Mouse (Mus musculus) myocyte (in vitro differentiated cells): ENCODE measurements around the gene Prss8.

ENCODE experiments used
- TCF12 ChIP-seq: IDR thresholded peaks from one replicate; pipeline ENCODE4 v1.6.1; 2011; ENCODE audit warnings: mild to moderate bottlenecking, control low read depth; ENCODE audit not compliant: poor library complexity, insufficient read depth, severe bottlenecking
- TCF3 ChIP-seq: IDR thresholded peaks from one replicate; pipeline ENCODE4 v1.6.1; 2011; ENCODE audit warnings: low read depth, control low read depth; ENCODE audit not compliant: insufficient read length

DNA sequence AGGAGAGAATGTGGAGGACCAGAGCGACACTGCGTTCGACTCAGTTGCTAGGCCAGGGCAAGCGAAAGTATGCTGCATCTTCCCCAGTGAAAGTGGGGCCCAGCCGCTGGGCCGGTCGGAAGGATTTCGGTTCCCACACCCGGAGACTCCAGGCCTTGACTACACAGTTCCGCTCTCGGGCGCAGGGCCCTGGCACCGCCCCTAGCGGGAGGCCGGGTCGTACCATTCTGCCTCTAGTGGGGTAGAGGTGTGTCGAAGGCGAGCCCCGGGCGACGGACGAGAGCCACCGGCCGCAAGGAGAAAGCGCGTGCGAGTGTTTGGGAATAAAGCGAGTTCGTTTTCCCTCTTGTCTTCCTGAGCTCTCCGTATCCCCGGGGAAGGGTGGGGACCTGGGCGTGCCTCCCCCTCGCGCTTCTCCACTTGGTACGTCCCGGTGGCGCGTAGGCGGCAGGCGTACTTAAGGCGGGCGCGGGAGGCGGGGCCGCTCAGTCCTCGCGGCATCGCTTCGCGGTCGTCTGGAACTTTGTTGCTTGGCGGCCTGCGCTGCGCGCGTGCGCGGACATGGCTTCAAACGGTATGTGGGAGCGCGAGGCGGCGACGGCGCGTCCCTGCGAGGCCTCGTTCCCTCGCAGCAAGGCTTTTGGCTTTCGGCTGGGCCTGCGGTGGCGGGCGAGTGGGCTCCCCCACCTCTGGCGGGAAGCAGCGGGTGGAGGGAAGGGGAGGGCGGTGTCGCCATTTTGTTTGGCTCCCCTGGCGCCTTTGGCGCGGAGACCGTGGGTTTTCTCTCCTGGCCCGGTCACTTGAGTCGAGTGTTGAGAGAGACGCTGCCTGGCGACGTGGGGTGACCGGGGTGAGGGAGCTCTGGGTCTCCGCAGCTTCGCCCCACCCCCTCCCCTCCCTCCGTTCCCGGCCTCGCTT, 37.4 kb upstream of the Prss8 start, which contains the start of gene Fus:
- TF ChIP-seq TCF12, result no peak
- TF ChIP-seq TCF3, result peak; percentile 3
